Mouse (Mus musculus) embryonic fibroblast, embryonic 13.5 days (primary cell): ENCODE results near the gene Gapt.

Source experiments
- CTCF ChIP-seq: IDR thresholded peaks from 2 replicates; pipeline ENCODE4 v1.5.1; 2011; ENCODE audit warnings: mild to moderate bottlenecking, control low read depth, low read length, moderate library complexity, borderline replicate concordance; ENCODE audit not compliant: insufficient read depth
- POLR2A ChIP-seq: IDR thresholded peaks from 2 replicates; pipeline ENCODE4 v1.6.1; 2011; ENCODE audit warnings: low read depth, mild to moderate bottlenecking, control low read depth, low read length, moderate library complexity

DNA sequence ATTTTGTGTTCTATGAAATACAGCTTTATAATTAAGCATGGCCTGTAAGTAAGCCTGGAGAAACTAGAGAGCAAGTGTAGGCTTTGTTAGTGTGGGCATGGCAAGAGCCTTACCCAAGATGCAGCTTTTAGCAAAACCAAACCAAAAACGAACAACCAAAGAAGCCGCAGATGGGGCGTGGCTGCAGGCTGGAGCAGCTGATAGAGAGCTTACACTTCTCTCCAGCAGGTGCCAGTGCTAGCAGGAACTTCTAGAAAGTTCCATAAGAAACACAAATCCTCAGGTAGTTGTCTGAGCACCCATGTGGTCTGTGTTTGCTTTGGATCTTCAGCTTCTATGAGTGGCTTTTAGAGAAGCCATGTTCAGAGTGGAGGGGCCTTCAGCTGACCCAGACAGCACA, 9.5 kb upstream of the Gapt start:
- no peak for TF ChIP-seq CTCF
- no peak for TF ChIP-seq POLR2A
